Mouse (Mus musculus) liver, postnatal 0 days (tissue): Measurements from ENCODE around the gene Zbed3.

Experiments used
- CTCF ChIP-seq: sonication (generic); IDR thresholded peaks from 2 replicates; pipeline ENCODE4 v1.5.1; 2016; ENCODE audit warnings: antibody characterized with exemption, low read depth
- EP300 ChIP-seq: IDR thresholded peaks from 2 replicates; pipeline ENCODE4 v1.6.1; 2016; ENCODE audit warnings: antibody characterized with exemption, low read depth, mild to moderate bottlenecking

DNA sequence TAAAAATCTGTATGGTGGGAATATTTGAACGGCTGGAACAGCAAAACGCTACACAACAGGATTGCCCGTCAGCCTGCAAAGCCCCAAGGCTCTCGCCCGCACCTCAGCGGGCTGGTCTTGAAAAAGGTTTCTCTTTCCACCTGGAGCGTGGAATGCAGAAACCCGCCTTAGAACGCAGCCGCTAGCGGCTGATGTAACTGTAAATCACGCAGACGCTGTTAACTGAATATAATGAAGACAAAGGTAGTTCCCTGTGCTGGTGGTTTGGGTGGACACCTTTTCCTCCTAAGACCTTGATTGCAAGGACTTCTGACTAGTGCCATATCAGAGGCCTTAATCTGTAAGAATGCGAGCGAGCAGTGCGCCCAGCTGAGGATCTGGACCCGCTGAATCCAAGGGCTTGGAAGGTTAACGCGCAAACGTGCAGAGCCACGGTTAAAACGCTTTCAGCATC, 1.2 kb downstream of the Zbed3 start:
- TF ChIP-seq CTCF = no peak
- no peak for TF ChIP-seq EP300
